Mouse (Mus musculus) neural tube, embryonic 10.5 days (tissue): ENCODE data around the gene Foxo4.

Source experiments
- DNase-seq: peaks from one replicate; pipeline ENCODE4 v3.0.0-alpha.2; 2017; ENCODE audit warnings: low spot score; ENCODE audit errors: extremely low spot score

Foxo4 gene

GRCm38 (mm10) chrX:101253952-101254729 is at the start of gene Foxo4:
Foxo4 (plus strand) TSS chrX:101254528.
- DNase-seq = peak; percentile 77

DNA sequence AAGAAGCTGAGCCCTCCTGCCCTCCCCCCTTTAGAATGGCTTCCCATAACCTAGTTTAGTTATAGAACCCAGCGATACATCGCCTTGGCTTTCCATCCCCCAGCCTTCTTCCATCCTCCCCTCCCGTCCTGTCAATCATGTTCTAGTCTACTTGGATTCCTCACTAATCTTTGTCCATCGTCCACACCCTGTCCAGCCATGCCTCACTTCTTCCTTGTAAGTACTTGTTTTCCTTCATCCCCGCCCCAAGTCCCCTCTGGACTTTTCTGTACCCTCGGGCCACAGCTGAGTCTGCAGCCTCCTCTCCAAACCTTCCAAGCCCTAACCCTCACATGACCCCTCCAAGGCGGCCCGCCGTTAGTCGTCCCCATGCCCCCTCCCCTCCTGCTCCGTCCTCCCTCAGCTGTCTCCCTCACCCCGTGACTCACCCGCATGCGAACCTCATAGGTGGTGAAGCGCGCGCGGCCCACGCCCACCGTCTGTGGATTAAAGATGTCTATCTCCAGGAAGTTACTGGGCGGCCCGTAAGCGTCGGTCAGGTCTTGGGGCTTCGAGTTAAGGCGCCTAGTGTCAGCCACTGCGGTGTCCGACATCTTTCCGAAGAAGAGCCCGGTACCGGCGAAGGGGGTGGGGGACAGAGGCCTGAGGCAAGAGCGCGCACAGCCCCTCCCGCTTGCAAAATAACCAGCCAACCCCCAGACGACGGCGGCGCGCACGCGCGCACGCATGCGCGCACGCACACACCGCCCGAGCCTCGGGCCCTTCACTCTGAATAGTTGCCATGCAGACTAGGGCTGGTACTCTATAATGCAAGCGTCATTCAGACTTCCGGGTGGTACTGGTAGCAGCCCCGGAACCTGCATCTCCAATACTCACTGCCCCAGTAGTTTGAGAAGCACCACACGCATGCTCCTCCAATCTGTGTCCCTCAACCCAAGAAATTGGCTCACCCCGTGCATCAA is 32.2 kb upstream of the Foxo4 start, which contains the start of gene Snx12:
TSS of gene Snx12 (minus strand) at position 730 of the 962 bp plus-strand sequence.
- DNase-seq = peak; percentile 85

GRCm38 (mm10) chrX:101222796-101223162 is 31.5 kb upstream of the Foxo4 start:
- DNase-seq = no peak

DNA sequence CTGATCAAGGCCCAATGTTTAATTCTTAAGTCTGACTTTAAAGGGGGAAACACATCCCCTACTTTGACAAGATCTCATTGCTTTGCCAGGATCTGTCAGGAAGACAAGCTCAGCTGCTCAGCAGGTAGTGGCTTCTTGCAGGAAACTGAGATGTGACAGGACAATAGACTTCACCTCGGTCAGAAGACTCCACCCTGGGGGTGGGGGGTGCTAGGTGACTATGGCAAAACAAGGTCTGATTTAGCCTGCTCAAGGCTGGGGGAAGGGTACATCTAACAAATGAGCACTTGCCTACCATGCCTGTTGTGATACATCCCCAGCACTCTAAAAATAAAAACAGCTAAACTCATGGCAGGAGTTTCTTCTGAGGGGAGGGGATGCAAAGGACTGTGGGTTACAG is 9.3 kb upstream of the Foxo4 start:
- DNase-seq = no peak

DNA sequence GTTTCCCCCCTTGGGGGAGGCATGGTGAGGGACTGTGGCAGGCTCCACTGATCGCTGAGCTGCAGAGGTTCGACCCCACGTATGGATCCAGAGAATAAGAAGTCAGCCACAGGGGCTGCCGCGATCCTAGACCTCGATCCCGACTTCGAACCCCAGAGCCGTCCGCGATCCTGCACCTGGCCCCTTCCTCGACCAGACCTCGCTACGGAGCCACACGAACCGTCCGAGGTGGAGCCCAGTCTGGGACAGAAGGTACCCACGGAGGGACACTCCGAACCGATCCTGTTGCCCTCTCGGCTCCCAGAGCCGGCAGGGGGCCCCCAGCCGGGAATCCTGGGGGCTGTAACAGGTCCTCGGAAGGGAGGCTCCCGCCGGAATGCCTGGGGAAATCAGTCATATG is 412 bp downstream of the Foxo4 start:
- peak; percentile 28 for DNase-seq

DNA sequence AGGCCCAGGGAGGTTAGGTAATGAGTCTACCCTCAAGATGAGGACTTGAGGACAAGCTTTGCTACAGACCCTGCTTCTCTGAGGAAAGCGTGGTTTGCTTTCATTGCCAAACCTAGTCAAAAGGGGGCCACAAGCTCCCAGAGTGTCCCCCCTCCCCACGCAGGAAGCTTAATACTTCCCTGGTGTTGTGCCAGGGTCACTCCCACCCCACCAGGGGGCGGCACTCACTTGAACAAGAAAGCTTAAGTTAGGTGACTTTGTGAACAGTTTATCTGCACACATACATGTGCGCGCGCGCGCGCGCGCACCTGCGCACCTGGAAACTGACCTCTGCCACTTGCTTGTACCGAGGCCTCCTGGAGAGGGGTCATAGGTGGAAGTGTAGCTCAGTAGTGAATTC is 2.3 kb downstream of the Foxo4 start:
- DNase-seq = no peak

DNA sequence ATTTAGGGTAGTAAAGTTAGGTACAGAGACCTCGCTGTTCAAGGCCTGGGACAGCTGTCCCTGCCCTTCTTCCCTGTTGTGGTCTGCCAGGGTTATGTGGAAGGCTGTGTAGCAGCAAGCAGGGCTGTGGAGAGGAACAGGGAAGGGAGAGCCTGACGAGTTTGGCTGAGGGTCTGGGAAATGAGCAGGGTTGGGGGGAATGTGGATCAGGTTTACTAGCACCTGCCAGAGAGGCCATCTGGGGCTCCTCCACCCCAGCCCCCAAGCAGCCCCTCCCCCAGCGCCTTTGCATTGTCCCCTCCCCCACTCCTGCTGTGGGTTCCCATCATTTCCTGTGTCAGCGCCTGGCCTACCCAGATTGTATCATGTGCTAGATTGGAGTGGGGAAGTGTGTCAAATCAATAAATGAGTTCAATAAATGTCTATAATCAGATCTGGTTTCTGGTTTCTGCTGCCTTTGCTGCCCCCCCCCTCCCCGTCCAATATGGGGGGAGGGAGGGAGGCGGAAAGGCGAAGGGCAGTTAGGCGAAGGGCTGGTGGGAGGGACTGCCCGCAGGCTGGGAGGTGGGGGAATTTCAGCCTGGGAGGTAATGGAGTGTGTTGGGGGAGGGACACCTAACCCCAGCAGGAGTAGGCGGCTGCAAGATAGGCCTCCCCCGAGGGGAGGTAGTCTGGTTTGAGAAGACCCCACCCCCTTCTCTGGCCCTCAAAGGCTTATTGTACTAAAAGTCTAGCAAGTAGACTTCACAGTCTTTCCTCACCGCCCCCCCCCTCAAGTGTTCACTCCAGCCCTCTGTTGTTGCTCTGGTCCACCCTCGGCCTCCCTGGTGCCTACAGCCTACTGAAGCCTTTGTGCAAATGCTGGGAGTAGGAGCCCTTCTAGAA is 6.4 kb downstream of the Foxo4 start:
- DNase-seq = peak; percentile 55

GRCm38 (mm10) chrX:101263892-101264291 is 9.6 kb downstream of the Foxo4 start, which contains the start of gene Gm614:
Gm614 (minus strand) TSS chrX:101263992.
- no peak for DNase-seq

GRCm38 (mm10) chrX:101266631-101267030 is 12.3 kb downstream of the Foxo4 start:
- DNase-seq = no peak

DNA sequence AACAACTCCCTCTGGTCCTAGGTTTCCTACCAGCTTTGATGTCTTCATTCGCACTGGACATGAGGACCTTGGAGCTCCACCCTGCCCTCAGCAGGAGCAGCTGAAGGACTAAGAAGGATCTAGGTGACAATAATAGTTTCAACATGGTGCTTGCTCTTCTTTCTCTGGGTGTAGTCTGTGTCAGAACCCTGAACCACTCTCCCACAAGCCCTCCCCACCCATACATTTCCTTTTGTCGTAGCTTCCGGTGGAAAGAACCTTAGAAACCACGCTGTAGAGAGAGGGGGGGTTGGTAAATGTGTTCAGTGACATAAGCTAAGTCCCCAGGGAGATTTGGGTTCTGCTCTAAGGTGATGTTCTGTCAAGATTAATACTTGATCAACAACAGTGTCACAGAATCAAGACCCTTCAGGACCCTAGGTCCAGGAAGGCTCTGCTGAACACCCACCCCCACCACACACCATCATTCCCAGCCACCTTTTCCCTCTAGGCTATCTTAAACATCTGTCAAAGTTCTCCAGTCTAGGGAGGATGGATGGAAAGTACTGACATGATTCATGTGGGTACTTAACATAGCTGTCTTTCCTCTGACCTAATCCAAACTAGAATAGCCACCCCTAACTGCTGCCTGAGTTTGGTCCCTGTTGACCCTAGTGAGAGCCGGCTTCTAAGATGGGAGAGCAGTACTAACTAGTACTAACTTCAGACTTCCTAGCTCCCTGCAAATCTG is 13.9 kb downstream of the Foxo4 start, which contains the start of gene Il2rg:
TSS of gene Il2rg (minus strand) at position 231 of the 730 bp plus-strand sequence.
- no peak for DNase-seq

- DNase-seq = no peak
Observed at GRCm38 (mm10) chrX:101268755-101269124, 14.4 kb downstream of the Foxo4 start, which contains the start of gene Gm20489. Gm20489 (minus strand) TSS chrX:101269023.

DNA sequence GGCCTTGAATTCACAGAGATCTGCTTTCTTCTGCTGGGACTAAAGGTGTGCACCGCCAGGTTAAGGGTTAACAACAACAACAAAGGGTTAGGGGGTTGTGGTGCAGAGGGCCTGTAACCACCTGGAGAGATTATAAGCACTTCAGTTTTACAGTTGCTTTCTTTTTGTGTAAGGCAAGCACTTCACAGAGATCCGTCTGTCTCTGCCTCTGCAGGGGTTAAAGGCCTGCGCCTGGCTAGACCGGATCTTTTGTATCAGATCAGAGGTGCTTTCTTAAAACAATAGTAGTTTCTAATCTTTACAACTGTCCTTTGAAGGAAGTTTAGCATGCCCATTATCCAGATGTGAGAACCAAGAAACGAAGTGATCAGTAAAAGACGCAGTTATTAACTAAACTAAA is 19.1 kb downstream of the Foxo4 start:
- DNase-seq = no peak

- DNase-seq = peak; percentile 79
Observed at GRCm38 (mm10) chrX:101273875-101274738, 19.8 kb downstream of the Foxo4 start, which contains the start of gene Med12. Med12 (plus strand) TSS chrX:101274030.

GRCm38 (mm10) chrX:101282813-101283212 is 28.5 kb downstream of the Foxo4 start:
- no peak for DNase-seq

DNA sequence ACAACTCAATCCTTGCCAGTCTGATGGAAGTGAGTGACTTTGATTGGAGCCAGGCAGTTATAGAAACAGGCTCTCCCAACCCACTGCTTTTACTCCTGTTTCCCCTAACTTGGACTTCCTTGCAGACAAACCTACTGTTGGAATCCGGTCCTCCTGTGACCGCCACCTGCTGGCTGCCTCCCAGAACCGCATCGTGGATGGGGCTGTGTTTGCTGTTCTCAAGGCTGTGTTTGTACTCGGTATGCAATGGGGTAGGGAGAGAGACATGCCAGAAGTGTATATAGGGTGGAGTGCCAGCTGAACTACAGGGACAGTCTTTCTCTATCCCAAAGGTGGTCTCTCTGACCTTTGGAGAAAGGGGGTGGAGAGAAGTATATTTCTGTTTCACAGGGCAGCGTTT is 31.2 kb downstream of the Foxo4 start:
- peak; percentile 43 for DNase-seq

- no peak for DNase-seq
Observed at GRCm38 (mm10) chrX:101285953-101286670, 31.8 kb downstream of the Foxo4 start.

DNA sequence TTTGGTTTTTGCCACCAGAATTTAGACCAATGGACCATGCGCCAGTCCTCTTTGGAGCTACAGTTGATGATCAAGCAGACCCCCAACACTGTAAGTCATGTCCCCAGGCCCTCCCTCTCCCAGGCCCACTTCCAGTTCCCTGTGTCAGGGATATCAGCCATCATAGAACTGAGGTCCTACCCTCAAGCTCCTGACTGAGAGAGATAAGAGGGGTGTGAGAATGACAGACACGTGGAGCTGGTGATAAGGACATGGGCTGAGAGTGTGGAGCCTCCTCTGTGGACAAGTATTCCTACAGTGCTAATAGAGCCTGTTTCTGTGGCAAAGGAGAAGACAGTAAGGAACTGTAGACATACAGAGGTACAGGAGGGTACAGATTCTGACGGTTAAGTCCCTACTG is 33.2 kb downstream of the Foxo4 start:
- no peak for DNase-seq

DNA sequence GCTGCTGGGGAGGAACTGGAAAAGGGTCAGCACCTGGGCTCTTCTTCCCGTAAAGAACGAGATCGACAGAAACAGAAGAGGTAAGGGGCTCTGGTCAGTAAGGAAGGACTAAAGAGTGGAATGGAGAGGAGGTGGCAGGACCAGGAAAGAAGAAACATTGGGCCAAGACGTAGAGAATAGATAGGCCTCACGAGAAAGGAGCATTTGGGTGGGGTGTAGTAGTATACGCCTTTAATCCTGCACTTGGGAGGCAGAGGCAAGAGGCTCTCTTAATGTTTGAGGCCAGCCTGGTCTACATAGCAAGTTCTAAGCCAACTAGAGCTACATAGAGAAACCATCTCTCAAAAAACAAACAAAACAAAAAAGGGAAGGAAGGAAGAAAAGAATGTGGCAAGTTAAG is 34.1 kb downstream of the Foxo4 start:
- no peak for DNase-seq

DNA sequence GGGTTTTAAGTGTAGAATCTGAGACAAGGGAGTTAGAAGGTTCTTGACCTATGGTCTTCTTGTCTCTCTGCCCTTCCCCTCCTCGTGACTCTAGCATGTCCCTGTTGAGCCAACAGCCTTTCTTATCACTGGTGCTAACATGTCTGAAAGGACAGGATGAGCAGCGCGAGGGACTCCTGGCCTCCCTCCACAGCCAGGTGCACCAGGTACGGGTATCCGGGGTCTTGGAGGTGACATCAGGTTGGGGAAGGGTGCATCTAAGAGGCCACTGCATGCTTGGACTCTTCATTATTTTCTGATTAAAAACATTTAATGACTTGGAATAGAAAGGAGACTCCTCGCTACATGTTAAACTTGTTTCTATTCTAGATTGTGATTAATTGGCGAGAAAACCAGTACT is 34.7 kb downstream of the Foxo4 start:
- no peak for DNase-seq
